Mouse (Mus musculus) right cerebral cortex, postnatal 10 days (tissue): Measurements from ENCODE around the gene Myo10.

Experiments
- DNase-seq, 2 experiments: peaks; one replicate each; pipeline ENCODE4 v3.0.0; 2021; ENCODE audit warnings: low spot score in 2 of 2

The Myo10 gene

DNA sequence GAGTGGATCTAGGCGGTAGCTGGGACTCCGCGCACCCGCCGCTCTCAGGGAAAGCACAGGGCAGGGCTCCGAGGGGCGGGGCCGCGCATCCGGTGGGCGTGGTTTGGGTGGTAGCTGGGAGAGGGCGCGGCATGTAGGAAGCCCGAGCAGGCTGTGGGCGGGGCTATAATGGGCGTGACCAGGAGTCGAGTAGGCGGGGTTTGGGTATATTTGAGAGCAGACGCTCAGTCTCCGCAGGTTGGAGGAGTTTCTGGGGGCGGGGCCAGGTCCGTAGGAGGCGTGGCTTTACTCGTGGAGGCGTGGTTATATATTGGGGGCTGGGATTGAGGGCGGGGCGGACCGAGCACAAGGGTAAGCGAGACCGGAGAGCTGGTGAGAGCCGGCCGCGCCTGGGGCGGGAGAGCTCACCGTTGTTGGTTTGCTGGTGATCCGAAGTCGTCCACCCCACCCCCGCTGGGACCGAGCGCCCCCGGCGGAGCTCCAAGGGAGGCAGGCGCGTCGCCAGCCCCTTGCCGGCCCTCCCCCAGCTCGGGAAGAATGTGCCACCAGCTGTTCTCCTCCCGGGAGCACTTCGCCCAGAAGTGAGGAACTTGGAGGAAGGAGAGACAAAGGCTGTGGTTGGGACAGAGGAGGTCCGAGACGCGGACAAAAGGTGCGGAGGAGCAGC is at the start of gene Myo10:
Gene Myo10 (plus strand): TSS at position 326 of the 667 bp plus-strand sequence.
- DNase-seq, result peak; percentile 94 to 95

DNA sequence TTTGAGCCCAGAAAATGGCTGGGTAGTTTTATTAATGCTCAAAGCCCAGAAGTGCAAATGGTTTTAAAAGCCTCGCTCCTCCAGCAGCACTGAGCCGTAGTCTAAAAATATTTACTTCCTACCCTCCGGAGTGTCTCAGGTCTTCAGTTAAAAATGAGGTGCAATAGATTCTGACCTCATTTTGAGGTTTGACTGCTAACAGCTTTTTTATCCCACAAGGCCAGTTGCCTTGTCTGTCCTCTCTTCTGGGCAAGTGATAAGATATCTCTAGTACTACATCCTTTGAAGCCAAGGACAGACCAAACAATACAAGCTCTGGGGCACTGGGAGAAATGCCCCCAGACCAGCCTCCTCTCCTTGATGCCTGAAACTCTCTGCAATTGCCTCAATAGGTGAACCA is 49.2 kb upstream of the Myo10 start:
- no peak for DNase-seq

DNA sequence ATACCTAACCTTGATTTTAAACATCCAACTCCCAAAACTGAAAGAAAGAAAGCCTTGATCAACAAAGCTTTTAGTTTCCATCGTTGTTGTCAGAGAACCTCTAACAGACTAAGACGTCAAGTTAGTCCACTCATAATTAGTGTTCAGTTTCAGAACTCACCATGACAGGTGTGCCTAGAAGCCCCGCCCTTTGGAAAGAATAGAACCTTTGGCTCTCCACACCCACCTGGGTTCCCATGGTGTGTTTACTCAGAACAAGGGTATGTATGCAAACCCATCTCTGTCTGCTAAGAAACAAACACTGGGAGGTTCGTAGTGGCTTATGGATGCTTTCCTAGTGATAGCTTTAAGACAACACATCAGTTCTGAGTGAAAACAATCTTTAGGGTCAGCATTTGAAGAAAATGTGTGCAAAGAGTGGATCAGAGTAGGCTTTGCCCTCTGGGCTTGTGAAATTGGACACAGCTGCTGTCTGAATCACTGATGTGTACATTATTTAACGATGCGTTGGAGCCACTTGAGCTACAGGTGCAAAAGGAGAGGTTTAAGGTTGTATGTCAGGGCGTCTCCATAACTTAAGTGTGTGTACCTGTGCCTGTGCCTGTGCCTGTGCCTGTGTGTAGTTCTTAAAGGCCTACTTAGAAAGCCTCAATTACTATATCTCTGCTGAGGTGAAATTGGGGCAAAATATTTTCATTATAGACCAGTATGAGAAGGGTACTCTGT is 48.3 kb upstream of the Myo10 start:
- no peak for DNase-seq

DNA sequence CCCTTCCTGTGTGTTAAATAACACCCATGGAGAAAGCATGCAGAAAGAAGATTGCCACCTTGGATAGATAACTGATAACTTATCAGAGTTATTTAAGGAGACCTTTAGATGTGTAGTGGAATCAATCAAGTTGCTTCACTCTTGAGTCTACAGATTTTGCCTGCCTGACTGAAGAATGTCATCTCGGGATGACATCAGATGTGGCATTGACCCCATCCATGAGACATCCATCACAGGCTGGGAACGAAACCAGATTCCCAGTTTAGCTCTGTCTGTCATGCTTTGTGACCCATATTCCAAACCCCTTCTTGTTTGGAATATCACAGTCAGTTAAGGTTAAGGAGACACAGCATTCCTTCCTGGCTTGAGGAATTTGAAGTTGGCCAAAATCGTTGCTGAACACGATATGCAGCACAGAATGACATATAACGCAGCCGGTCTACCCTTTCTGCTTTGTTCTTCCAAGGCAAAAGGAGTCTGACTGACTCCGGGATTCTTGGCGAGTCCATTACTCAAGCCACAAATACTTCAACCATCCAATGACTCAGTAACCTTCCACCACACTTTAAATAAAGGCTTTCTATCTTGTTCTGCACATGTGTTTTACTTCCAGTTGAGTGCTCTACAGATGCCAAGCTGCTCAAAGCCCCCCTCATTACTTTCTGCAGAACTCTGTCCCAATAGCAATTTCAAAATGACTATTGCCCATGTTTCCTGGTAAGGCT is 44.8 kb upstream of the Myo10 start:
- DNase-seq, result no peak

DNA sequence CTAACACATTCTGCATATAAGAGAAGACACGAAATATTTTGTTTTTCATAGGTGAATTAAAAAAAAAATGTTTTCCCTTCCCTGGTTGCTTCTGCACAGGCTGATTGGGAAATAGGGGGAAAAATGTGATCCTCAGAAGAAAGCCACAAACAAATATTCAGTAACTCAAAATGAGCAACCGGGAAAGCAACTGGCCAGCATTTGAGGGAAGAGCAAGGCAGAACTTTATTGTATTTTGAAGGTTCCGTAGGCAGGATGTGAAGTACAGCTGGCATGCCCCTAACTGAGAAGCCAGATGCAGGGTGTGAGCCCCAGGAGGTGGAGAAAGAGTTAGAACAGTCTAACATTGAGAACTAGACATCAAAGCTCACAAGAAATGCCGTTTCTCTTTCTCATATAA is 44.0 kb upstream of the Myo10 start:
- no peak for DNase-seq

DNA sequence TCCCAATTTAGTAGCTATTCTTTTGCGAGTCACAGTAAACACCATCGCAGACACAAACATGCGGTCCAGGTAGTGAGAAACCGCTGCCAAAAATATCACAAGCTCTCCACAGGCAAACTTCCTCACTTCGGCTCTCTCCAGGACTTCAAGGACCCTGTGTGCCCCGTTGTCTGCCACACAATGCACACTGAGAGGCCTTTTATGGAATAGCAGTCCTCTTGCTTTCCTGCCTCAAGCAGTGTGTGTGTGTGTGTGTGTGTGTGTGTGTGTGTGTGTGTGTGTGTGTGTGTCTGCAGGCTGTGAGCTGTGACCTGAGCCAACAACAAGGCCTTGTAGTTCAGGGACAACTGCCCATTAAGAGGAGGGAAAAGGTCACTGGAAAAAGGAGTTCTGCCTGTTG is 41.6 kb upstream of the Myo10 start:
- DNase-seq, result no peak

DNA sequence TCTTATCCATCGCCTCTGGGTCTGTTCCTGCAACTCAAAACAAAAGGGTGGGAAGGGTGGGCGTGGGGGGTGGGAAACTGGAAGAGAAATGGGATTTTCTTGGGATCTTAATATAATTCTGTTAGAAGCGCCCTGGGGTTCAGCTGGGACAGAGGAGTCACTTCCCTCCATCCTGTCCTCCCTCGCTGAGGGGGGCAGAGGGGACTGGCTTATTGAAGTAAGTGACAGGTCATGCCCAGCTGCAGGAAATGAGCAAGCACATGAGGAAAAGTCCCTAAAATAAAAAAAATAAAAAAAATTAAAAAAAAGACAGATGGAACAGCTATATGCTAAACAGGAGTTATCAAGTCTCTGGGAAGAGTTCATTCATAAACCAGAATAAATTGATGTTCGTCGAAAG is 40.3 kb upstream of the Myo10 start:
- DNase-seq, result no peak

DNA sequence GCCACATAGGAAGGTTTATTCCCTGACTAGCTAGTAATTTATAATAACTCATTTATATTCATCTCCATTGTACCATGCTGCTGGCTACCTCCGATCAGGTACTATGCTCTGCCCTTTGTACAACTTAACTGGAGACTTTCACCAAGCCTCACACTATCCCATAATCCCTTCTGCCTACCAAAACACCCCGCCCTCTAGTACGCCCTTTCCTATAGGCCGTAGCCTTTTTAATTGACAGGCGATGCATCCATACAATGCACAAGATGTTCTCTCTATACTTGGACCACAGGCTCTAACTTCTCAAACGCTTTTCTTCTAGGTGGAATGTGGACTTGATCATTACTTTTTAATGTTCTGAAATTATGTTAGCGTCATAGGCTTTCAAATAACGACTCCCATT is 39.0 kb upstream of the Myo10 start:
- no peak for DNase-seq

DNA sequence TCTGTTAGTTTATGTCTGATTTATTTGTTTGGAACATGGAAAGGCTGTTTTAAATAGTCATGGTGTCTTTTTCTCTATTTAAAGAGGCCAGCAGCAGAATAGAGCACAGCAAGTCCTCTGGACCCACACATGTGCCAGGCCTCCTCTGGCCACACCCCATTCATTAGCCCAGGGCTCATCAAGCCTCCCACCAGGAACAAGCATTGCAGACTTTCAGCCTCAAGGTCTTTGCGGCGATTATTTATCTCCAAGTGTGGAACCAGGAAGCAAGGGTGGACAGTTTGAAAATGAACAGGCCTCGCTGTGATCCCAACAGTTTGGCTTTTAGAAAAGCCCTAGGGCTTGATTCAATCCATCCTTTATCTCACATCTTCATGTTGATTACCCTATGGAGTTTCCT is 35.5 kb upstream of the Myo10 start:
- DNase-seq, result no peak

DNA sequence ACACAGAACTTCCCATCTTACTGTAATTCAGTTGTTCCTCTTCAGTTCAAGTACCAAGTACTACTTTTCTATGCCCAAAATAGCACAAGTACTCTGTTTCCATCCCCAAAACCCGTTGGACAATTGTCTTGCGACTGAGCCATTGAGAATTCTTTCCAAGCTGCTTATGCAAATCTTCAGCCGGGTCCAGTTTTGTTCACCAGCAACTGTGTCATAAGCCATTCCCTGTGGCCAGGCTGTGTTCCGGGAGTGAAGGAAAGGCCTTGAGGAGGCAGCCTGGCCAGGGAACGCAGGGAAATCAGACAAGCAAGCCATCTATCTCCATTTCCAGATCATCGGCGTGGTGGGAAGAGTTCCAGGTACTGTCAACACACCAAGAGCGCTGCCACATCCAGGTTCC is 34.4 kb upstream of the Myo10 start:
- DNase-seq, result no peak

DNA sequence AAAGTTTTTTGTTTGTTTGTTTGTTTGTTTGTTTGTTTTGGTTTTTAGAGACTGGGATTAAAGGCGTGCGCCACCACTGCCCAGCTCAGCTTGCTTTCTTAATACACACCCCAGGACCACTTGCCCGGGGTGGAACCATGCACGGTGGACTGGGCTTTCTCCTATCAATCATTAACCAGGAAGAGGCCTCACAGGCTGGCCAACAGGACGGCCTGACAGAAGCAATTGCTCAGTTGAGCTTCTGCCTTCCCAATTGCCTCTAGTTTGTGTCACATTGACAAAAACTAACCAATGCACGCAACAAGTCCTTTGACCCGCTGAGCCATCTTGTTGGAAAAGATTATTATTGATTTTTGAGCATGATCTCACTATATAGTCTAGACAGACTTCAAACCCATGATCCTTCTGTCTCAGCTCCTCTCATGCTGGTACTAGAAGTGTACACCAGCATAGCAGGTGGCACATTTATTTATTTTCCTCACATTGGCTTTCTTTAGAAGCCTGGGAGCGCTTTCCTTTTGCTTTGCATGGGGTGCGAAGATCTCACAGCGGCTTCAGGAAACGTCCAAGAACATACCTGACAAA is 32.9 kb upstream of the Myo10 start:
- no peak for DNase-seq

DNA sequence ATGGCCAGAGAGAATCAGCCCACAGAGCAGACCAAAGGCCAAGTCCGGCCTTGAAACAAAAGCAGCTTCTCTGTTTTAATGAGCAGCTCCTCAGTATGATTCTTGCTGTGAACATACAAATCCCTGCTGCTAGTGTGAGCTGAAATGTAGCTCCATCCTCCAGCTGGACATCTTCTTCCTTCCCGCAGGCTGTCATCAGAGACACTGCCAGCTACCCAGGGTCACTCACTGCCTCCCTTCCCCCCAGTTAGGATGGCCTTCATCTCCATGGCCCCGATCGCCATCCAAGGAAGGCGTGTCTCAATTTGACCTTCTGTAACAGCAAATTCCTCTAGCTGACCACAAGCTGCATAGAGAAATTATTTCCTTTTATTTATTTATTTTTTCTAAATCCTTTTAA is 32.4 kb upstream of the Myo10 start:
- peak in 1 of 2 experiments; percentile 24 for DNase-seq

DNA sequence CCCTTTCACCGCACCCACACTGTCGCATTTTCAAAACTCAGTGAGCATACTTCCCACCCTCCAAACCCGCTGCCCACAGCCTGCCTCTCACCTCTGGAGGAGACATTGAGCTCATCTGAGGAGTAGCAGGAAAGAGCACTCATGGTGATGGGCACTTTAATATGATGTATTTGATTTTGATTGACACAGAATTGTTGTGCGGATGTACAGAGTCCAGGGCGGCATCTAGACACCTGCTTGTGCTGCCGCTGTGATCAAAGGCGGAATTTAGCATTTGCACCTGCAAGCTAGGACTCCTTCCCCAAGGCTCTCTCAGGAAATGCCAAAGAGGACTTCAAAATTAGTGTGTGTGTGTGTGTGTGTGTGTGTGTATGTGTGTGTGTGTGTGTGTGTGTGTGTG is 31.4 kb upstream of the Myo10 start:
- no peak for DNase-seq

DNA sequence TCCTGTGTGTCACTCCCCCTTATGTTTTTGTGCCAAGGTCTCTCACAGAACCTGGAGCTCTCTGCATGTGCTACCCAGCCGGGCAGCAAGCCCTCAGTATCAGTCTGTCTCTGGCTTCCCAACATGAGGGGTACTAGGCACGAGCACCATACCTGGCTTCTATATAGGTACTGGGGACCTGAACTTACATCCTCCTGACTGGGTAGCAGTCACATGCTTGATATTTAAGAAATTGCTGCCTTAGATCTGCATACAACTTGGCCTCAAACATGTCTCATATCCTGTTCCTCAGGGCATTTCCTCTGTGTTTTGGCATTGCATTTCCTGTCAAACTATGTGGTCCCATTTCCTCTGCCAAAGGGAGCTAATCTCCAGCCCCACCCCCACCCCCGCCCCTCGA is 30.4 kb upstream of the Myo10 start:
- no peak for DNase-seq

DNA sequence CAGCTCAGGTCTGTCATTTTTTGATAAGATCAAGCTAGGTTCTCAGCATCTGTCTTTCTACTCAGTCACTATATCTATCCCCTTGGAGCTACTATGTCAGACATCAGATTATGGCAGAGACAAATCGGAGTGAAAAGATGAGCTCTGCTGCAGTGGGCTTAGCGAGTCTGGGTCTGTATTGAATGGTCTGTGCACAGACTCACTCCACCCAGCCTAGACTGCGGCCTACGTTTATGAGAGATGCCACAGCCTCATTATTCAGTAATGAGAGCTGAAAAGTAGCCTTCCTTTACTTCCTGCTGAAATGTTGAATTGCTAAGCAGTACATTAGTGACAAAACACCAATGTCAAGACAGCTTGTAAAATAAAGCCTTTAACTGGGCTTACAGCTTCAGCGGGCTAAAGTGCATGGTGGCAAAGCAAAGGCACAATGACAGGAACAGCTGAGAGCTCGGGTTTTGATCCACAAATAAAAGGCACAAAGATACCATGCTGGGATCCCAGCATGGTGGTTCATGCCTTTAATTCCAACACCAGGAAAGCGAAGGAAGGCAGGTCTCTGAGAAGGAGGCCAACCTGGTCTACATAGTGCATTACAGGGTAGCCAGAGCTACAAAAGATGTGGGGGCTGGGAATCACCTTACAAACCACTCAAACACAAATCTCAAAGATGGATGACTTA is 28.7 kb upstream of the Myo10 start:
- no peak for DNase-seq

DNA sequence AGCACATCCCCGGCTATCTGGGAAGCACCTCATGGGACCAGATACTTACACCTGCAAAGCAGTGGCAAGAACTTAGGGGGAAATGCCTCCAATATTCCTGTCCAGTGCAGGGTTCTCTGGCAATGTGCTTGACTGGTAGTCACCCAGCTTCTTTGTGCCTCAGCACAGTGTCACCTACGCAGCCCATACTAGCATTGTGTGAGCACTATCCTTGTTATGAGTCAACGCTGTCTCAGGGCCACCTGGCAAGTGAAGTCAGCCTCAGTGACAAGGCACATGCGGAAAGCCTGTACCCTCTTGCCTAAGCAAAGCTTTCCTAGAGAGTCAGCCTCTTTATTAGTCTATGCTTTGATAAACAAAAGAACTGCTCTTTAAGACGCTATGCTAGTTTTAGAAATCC is 24.0 kb upstream of the Myo10 start:
- no peak for DNase-seq

DNA sequence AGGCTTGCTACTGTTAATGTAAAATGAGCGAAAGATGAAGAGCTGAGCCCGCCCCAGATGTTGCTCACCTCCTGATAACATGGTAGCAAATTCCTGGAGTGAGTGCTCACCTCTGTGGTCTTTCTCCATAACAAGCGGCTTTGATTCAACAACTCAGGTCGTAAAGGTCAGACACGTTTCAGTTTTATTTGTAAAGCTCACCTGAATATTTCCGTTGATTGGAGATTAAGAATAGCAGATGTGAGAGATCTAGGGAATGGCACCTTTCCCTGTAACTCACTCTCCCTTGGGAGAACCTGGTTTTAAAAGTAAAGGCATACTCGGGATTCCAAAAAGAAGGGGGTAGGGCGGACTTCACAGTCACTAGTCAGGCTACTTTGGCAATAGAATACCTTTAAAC is 20.0 kb upstream of the Myo10 start:
- DNase-seq, result no peak

DNA sequence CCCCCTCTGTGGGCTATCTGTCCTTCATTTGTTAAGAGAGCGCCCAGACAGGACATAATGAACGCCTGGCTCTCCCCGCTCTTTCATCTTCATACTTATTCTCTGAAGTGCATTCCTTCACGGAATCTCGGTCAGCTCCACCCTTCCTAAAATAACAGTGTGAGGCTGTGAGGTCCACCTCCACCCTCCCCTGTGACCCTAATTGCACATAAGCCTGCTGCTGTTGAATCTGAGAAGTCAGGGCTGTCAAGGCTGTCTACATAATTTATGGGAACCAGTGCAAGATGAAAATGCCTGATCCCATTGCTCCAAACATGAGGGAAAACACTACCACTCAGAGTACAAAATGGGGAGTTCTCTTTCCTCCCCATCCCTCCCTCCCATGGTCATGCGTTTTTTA is 19.0 kb upstream of the Myo10 start:
- no peak for DNase-seq

DNA sequence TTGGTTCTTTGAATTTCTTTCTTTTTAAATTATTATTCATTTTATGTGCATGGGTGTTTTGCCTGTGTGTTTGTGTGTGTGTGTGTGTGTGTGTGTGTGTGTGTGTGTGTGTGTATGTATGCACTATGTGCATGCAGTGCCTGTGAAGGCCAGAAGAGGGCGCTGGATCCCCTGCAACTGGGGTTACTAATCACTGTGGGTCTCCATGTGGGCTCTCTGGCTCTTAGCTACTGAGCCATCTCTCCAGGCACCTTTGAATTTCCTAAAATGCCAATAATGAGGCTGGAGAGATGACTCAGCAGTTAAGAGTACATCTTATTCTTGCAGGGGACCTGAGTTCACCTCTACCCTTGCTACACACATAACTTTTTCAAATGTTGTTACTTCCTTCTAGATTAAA is 18.1 kb upstream of the Myo10 start:
- DNase-seq, result no peak

DNA sequence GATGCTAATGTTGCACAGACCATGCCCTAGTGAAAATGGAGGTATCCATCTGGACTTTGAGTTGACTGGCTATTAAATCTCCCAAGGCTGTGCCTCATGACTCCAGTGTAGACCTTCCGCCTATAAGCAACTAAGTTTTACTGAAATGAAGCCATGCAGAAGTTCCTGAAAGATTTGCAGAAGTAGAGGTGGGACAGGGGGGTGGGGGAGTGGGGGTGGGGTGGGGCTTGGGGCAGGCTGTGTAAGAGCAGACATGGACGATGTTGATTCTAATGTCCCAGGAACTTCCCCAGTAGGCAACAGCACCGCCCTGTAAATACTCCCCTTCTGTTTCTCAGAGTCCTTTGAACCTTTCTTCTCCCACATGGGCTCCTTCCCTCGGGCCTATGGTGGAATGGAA is 16.9 kb upstream of the Myo10 start:
- DNase-seq, result no peak

DNA sequence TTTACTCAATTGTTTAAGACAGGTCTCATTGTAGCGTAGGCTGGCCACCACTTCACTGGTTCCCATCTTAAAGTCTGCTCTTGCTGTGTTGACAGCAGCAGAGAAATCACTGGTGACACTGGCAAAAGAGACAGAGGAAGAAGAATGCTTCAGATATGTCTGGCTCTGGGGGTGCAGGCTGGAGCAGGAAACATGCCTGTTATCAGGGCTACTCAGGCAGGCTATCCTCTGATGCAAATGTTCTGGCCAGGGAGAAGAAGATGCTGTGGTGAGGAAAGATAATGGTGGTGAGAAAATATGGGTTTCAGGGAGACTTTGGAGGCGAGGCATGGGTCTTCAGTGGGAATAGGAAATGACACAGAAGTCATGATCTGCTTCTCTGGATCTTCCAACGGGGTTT is 13.6 kb upstream of the Myo10 start:
- DNase-seq, result no peak

DNA sequence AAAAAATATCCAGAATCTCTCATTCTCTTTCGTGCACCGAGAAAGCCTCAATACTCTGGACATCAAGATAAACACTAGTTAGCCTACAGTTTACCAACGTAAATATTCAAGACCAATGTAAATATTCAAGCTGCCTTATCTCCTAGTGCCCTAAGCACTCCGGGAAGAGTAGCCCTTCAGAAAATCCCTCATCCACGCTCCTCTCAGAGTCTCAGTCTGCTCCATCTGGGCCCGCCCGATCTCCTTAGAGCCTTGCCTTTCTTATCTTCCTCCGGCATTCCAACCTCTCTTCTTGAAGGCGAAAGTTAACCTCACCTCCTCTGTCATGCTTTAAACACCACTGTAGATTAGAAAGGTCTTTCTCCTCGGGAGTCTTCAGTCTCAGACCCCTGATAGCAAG is 13.1 kb upstream of the Myo10 start:
- no peak for DNase-seq
